Mouse (Mus musculus) liver, postnatal 0 days (tissue): Measurements from ENCODE around the gene Sin3a.

ENCODE experiments used
- CTCF ChIP-seq: sonication (generic); IDR thresholded peaks from 2 replicates; pipeline ENCODE4 v1.5.1; 2016; ENCODE audit warnings: antibody characterized with exemption, low read depth
- EP300 ChIP-seq: IDR thresholded peaks from 2 replicates; pipeline ENCODE4 v1.6.1; 2016; ENCODE audit warnings: antibody characterized with exemption, low read depth, mild to moderate bottlenecking

GRCm38 (mm10) chr9:57156823-57157222, 85.0 kb downstream of the Sin3a start:
- TF ChIP-seq CTCF (no peak), EP300 (no peak)
